Mouse (Mus musculus) hindbrain, embryonic 15.5 days (tissue): ENCODE results near the gene Kcnk5. TPM values are rescaled to one million over a fixed set of nuclear protein-coding genes. Genes with fewer than 3 reads are reported as not detected.

Experiments
- ATAC-seq: fragments of 200-750 bp; cut with Nextera tagmentation; 2 replicates; pipeline ENCODE4 v1.8.0; 2017; ENCODE audit warnings: low read depth, moderate number of reproducible peaks, moderate TSS enrichment; ENCODE audit not compliant: low FRiP score
- H3K27ac ChIP-seq: fragments of 300-500 bp; sonication (generic); replicated peaks from 2 replicates; pipeline ENCODE4 v1.5.1; 2015; ENCODE audit warnings: mild to moderate bottlenecking, inconsistent platforms
- H3K27me3 ChIP-seq: fragments of 300-500 bp; sonication (generic); 2 replicates; pipeline ENCODE4 v1.6.1; 2015; ENCODE audit warnings: control low read depth, inconsistent platforms
- H3K36me3 ChIP-seq: fragments of 300-500 bp; sonication (generic); 2 replicates; pipeline ENCODE4 v1.6.1; 2015; ENCODE audit warnings: control low read depth, inconsistent platforms
- H3K4me1 ChIP-seq: fragments of 300-500 bp; sonication (generic); replicated peaks from 2 replicates; pipeline ENCODE4 v1.6.1; 2015; ENCODE audit warnings: control low read depth, inconsistent platforms
- H3K4me2 ChIP-seq: fragments of 300-500 bp; sonication (generic); 2 replicates; pipeline ENCODE4 v1.6.1; 2015; ENCODE audit warnings: moderate library complexity, mild to moderate bottlenecking, inconsistent platforms
- H3K4me3 ChIP-seq: fragments of 300-500 bp; sonication (generic); 2 replicates; pipeline ENCODE4 v1.5.1; 2015; ENCODE audit warnings: mild to moderate bottlenecking, inconsistent platforms
- H3K9ac ChIP-seq: fragments of 300-500 bp; sonication (generic); 2 replicates; pipeline ENCODE4 v1.6.1; 2015; ENCODE audit warnings: inconsistent platforms
- H3K9me3 ChIP-seq: fragments of 300-500 bp; sonication (generic); 2 replicates; pipeline ENCODE4 v1.6.1; 2016; ENCODE audit warnings: control low read depth, inconsistent platforms
- WGBS: fragments of 180-500 bp; shearing (Covaris S2); methylation state at CpG from one replicate; pipeline ENCODE4 v1.1.7; 2015; 5-methylcytosine and 5-hydroxymethylcytosine counted together
- polyA plus RNA-seq: library from polyadenylated mRNA; unstranded; fragments of >200 nt; fragmentation: Nextera tagmentation; extraction: Ambion mirVana; gene quantifications from 2 replicates; pipeline ENCODE4 v1.2.1, GENCODE M21; 2015

The Kcnk5 gene
- polyA plus RNA-seq, 1 experiment from 2014 or later = 1.3 TPM

GRCm38 (mm10) chr14:20134965-20135671, 46.5 kb downstream of the Kcnk5 start:
- no peaks in the 10 kb centered on the region for H3K9me3 ChIP-seq
- WGBS = 86% methylated on average over 10 of the region's 10 CpGs
- no peak overlapping the region for H3K4me2 ChIP-seq
- no peaks in the 10 kb centered on the region for H3K27me3 ChIP-seq
- no peak for ATAC-seq
- H3K4me1 ChIP-seq = no peaks in the 10 kb centered on the region
- no peaks in the 10 kb centered on the region for H3K36me3 ChIP-seq
- H3K4me3 ChIP-seq = no peak overlapping the region
- no peak overlapping the region for H3K9ac ChIP-seq
- H3K27ac ChIP-seq = no peak overlapping the region

- Histone ChIP-seq H3K4me3 (no peak overlapping the region), H3K27ac (no peak overlapping the region), H3K4me2 (no peak overlapping the region), H3K27me3 (no peaks in the 10 kb centered on the region), H3K4me1 (no peaks in the 10 kb centered on the region), H3K9ac (no peak overlapping the region), H3K9me3 (no peaks in the 10 kb centered on the region), H3K36me3 (no peaks in the 10 kb centered on the region)
- no peak for ATAC-seq
- 89% methylated on average over 6 of the region's 6 CpGs for WGBS
These were observed 53.4 kb downstream of the Kcnk5 start for GRCm38 (mm10) chr14:20128162-20128561.

GRCm38 (mm10) chr14:20127406-20128087, 54.1 kb downstream of the Kcnk5 start:
- WGBS = 82% methylated on average over 15 of the region's 15 CpGs
- no peak for ATAC-seq
- no peaks in the 10 kb centered on the region for H3K4me1 ChIP-seq

GRCm38 (mm10) chr14:20120868-20121267, 60.7 kb downstream of the Kcnk5 start:
- 79% methylated on average over 5 of the region's 5 CpGs for WGBS
- no peaks in the 10 kb centered on the region for H3K4me1 ChIP-seq
- no peaks in the 10 kb centered on the region for H3K27me3 ChIP-seq
- ATAC-seq = no peak
- H3K4me2 ChIP-seq = no peak overlapping the region
- H3K27ac ChIP-seq = no peak overlapping the region
- H3K9ac ChIP-seq = no peak overlapping the region
- H3K9me3 ChIP-seq = no peaks in the 10 kb centered on the region
- H3K4me3 ChIP-seq = no peak overlapping the region
- H3K36me3 ChIP-seq = no peaks in the 10 kb centered on the region

More at GRCm38 (mm10) chr14:20127406-20128087, 54.1 kb downstream of the Kcnk5 start:
- H3K9ac ChIP-seq = no peak overlapping the region
- no peak overlapping the region for H3K4me2 ChIP-seq
- H3K4me3 ChIP-seq = no peak overlapping the region
- H3K36me3 ChIP-seq = no peaks in the 10 kb centered on the region
- no peaks in the 10 kb centered on the region for H3K9me3 ChIP-seq
- H3K27ac ChIP-seq = no peak overlapping the region
- no peaks in the 10 kb centered on the region for H3K27me3 ChIP-seq

GRCm38 (mm10) chr14:20120012-20120411, 61.6 kb downstream of the Kcnk5 start:
- Histone ChIP-seq H3K4me3 (no peak overlapping the region), H3K9ac (no peak overlapping the region), H3K27ac (no peak overlapping the region), H3K4me2 (no peak overlapping the region), H3K36me3 (no peaks in the 10 kb centered on the region), H3K9me3 (no peaks in the 10 kb centered on the region), H3K4me1 (no peaks in the 10 kb centered on the region), H3K27me3 (no peaks in the 10 kb centered on the region)
- ATAC-seq = no peak
- WGBS = 94% methylated on average over 11 of the region's 11 CpGs

GRCm38 (mm10) chr14:20116149-20116605, 65.4 kb downstream of the Kcnk5 start:
- no peak for ATAC-seq
- Histone ChIP-seq H3K27ac (no peak overlapping the region), H3K4me1 (no peaks in the 10 kb centered on the region), H3K4me2 (no peak overlapping the region), H3K36me3 (no peaks in the 10 kb centered on the region), H3K9me3 (no peaks in the 10 kb centered on the region), H3K4me3 (no peak overlapping the region), H3K27me3 (no peaks in the 10 kb centered on the region), H3K9ac (no peak overlapping the region)
- WGBS = 55% methylated on average over 9 of the region's 9 CpGs

GRCm38 (mm10) chr14:20114951-20115350, 66.7 kb downstream of the Kcnk5 start:
- no peak overlapping the region for H3K9ac ChIP-seq
- H3K4me1 ChIP-seq = no peaks in the 10 kb centered on the region
- no peaks in the 10 kb centered on the region for H3K9me3 ChIP-seq
- H3K27me3 ChIP-seq = no peaks in the 10 kb centered on the region
- 89% methylated on average over 6 of the region's 6 CpGs for WGBS
- no peak overlapping the region for H3K4me3 ChIP-seq
- no peak overlapping the region for H3K4me2 ChIP-seq
- no peak overlapping the region for H3K27ac ChIP-seq
- no peak for ATAC-seq
- H3K36me3 ChIP-seq = no peaks in the 10 kb centered on the region

GRCm38 (mm10) chr14:20113964-20114363, 67.6 kb downstream of the Kcnk5 start:
- no peaks in the 10 kb centered on the region for H3K4me1 ChIP-seq
- H3K4me2 ChIP-seq = no peak overlapping the region
- no peak overlapping the region for H3K9ac ChIP-seq
- 7% methylated on average over 6 of the region's 6 CpGs for WGBS
- H3K27ac ChIP-seq = no peak overlapping the region
- no peaks in the 10 kb centered on the region for H3K27me3 ChIP-seq
- no peaks in the 10 kb centered on the region for H3K9me3 ChIP-seq
- H3K4me3 ChIP-seq = no peak overlapping the region
- peak; percentile 69; the same call in 1 of the 2 replicates for ATAC-seq
- no peaks in the 10 kb centered on the region for H3K36me3 ChIP-seq

- WGBS = 73% methylated on average over 7 of the region's 7 CpGs
- no peak overlapping the region for H3K4me3 ChIP-seq
- H3K27me3 ChIP-seq = no peaks in the 10 kb centered on the region
These were observed 68.2 kb downstream of the Kcnk5 start for GRCm38 (mm10) chr14:20113189-20113961.

GRCm38 (mm10) chr14:20112218-20112617, 69.4 kb downstream of the Kcnk5 start:
- Histone ChIP-seq H3K36me3 (no peaks in the 10 kb centered on the region), H3K9me3 (no peaks in the 10 kb centered on the region), H3K27me3 (no peaks in the 10 kb centered on the region), H3K4me1 (no peaks in the 10 kb centered on the region), H3K9ac (no peak overlapping the region), H3K4me2 (no peak overlapping the region), H3K27ac (no peak overlapping the region), H3K4me3 (no peak overlapping the region)
- 65% methylated on average over 3 of the region's 3 CpGs for WGBS
- ATAC-seq = no peak

More at GRCm38 (mm10) chr14:20113189-20113961, 68.2 kb downstream of the Kcnk5 start:
- no peak overlapping the region for H3K27ac ChIP-seq
- ATAC-seq = peak; percentile 23; the same call in 1 of the 2 replicates
- H3K9me3 ChIP-seq = no peaks in the 10 kb centered on the region
- no peak overlapping the region for H3K9ac ChIP-seq
- no peak overlapping the region for H3K4me2 ChIP-seq
- no peaks in the 10 kb centered on the region for H3K4me1 ChIP-seq
- no peaks in the 10 kb centered on the region for H3K36me3 ChIP-seq

- WGBS = 56% methylated on average over 1 of the region's 1 CpGs
- H3K27me3 ChIP-seq = no peaks in the 10 kb centered on the region
- no peak for ATAC-seq
- H3K4me2 ChIP-seq = no peak overlapping the region
- no peaks in the 10 kb centered on the region for H3K9me3 ChIP-seq
- H3K9ac ChIP-seq = no peak overlapping the region
- no peaks in the 10 kb centered on the region for H3K36me3 ChIP-seq
- H3K27ac ChIP-seq = no peak overlapping the region
- no peak overlapping the region for H3K4me3 ChIP-seq
- no peaks in the 10 kb centered on the region for H3K4me1 ChIP-seq
These were observed 70.7 kb downstream of the Kcnk5 start for GRCm38 (mm10) chr14:20110945-20111344.

GRCm38 (mm10) chr14:20106271-20106670, 75.3 kb downstream of the Kcnk5 start:
- no peaks in the 10 kb centered on the region for H3K27me3 ChIP-seq
- H3K4me1 ChIP-seq = no peaks in the 10 kb centered on the region
- H3K27ac ChIP-seq = no peak overlapping the region
- 94% methylated on average over 6 of the region's 6 CpGs for WGBS
- H3K9me3 ChIP-seq = no peaks in the 10 kb centered on the region
- H3K9ac ChIP-seq = no peak overlapping the region
- ATAC-seq = no peak
- no peaks in the 10 kb centered on the region for H3K36me3 ChIP-seq
- no peak overlapping the region for H3K4me2 ChIP-seq
- no peak overlapping the region for H3K4me3 ChIP-seq
